Mouse (Mus musculus) erythroid progenitor cell, adult 5-6 weeks (primary cell): Measurements from ENCODE around the gene Slc35e2. TPM values are rescaled to one million over a fixed set of nuclear protein-coding genes. Genes with fewer than 3 reads are reported as not detected.
A peak's percentile ranks its signal among the peaks of the same experiment; 100 is the strongest.
"Not testable (repeated sequence)": the region's sequence is repeated elsewhere in the genome, so short reads cannot be mapped to it uniquely, and the experiment has no call there.

ENCODE experiments used
- ATAC-seq: replicated peaks from 2 replicates; pipeline ENCODE4 v1.8.0; 2016; ENCODE audit warnings: moderate number of reproducible peaks, mild to moderate bottlenecking, moderate TSS enrichment, inconsistent platforms; ENCODE audit not compliant: poor library complexity, low FRiP score, severe bottlenecking
- total RNA-seq, 2 experiments: library from RNA; stranded (forward) in 1 of 2; stranded (reverse) in 1 of 2; fragments of 150-400 nt in 1 of 2; fragments of 186-747, 209-891 nt in 1 of 2; gene quantifications; 2 replicates each; pipeline versions ENCODE4 v1.2.3 to v1.2.4; 2015 to 2017; ENCODE audit warnings: low replicate concordance in 2 of 2

Gene Slc35e2
- total RNA-seq, 2 experiments from 2014 or later = 10.9 to 12.2 TPM

- no peak for ATAC-seq
Measured at GRCm38 (mm10) chr4:155611860-155612259, 10.6 kb downstream of the Slc35e2 start.

- no peak for ATAC-seq
Measured at GRCm38 (mm10) chr4:155613264-155613663, 12.0 kb downstream of the Slc35e2 start.

GRCm38 (mm10) chr4:155618321-155618720, 17.1 kb downstream of the Slc35e2 start:
- ATAC-seq = 0 out of 2 replicates have a peak, but pooled peaks have one; percentile 55

GRCm38 (mm10) chr4:155624338-155625291, 23.4 kb downstream of the Slc35e2 start, which contains the start of gene Cdk11b:
Gene Cdk11b (plus strand): TSS chr4:155624854.
- ATAC-seq = peak; percentile 97

GRCm38 (mm10) chr4:155630267-155630666, 29.1 kb downstream of the Slc35e2 start:
- no peak for ATAC-seq

GRCm38 (mm10) chr4:155635766-155636499, 34.7 kb downstream of the Slc35e2 start:
- no peak for ATAC-seq

- no peak for ATAC-seq
Measured at GRCm38 (mm10) chr4:155643531-155643930, 42.3 kb downstream of the Slc35e2 start.

- not testable (repeated sequence) for ATAC-seq
Measured at GRCm38 (mm10) chr4:155645308-155645707, 44.1 kb downstream of the Slc35e2 start, which contains the start of gene Gm10563. Gene Gm10563 (minus strand): TSS chr4:155645408.

GRCm38 (mm10) chr4:155645721-155646120, 44.5 kb downstream of the Slc35e2 start:
- ATAC-seq = no peak

GRCm38 (mm10) chr4:155649355-155649754, 48.1 kb downstream of the Slc35e2 start:
- no peak for ATAC-seq

- no peak for ATAC-seq
Measured at GRCm38 (mm10) chr4:155651553-155652269, 50.5 kb downstream of the Slc35e2 start.

GRCm38 (mm10) chr4:155652283-155653085, 51.3 kb downstream of the Slc35e2 start:
- ATAC-seq = no peak

- no peak for ATAC-seq
Measured at GRCm38 (mm10) chr4:155653086-155653450, 51.9 kb downstream of the Slc35e2 start, which contains the start of gene Mmp23. Gene Mmp23 (minus strand): TSS chr4:155653384.

GRCm38 (mm10) chr4:155653451-155654182, 52.4 kb downstream of the Slc35e2 start:
- no peak for ATAC-seq

- no peak for ATAC-seq
Measured at GRCm38 (mm10) chr4:155654183-155654455, 52.9 kb downstream of the Slc35e2 start.

GRCm38 (mm10) chr4:155654456-155655298, 53.5 kb downstream of the Slc35e2 start:
- no peak for ATAC-seq

GRCm38 (mm10) chr4:155656214-155656751, 55.1 kb downstream of the Slc35e2 start:
- ATAC-seq = no peak
